Mouse (Mus musculus) megakaryocyte, embryonic 14.5 days (primary cell): ENCODE measurements around the gene Dus4l. TPM values are rescaled to one million over a fixed set of nuclear protein-coding genes. Genes with fewer than 3 reads are reported as not detected.

Experiments
- H3K27me3 ChIP-seq: replicated peaks from 2 replicates; pipeline ENCODE3; 2012; ENCODE audit warnings: inconsistent platforms
- H3K36me3 ChIP-seq: replicated peaks from 2 replicates; pipeline ENCODE3; 2012; ENCODE audit warnings: low read length, inconsistent platforms, mixed read lengths
- H3K4me1 ChIP-seq: 2 replicates; pipeline ENCODE4 v1.6.1; 2012; ENCODE audit warnings: inconsistent platforms
- H3K4me3 ChIP-seq: replicated peaks from 2 replicates; pipeline ENCODE3; 2012; ENCODE audit warnings: moderate library complexity, mild to moderate bottlenecking, inconsistent platforms
- H3K9me3 ChIP-seq: 2 replicates; pipeline ENCODE4 v1.6.1; 2012; ENCODE audit warnings: inconsistent platforms
- FLI1 ChIP-seq: IDR thresholded peaks from 2 replicates; pipeline ENCODE4 v1.6.1; 2012; ENCODE audit warnings: low read length, inconsistent platforms, mixed read lengths
- GATA1 ChIP-seq: IDR thresholded peaks from 3 replicates; pipeline ENCODE4 v1.6.1; 2012; ENCODE audit warnings: mixed read lengths, low read length, inconsistent platforms, borderline replicate concordance
- polyA plus RNA-seq: library from polyadenylated mRNA; stranded (reverse); fragments of >175 nt; gene quantifications from 2 replicates; pipeline ENCODE4 v1.2.3, GENCODE M21; 2012; ENCODE audit warnings: low replicate concordance; ENCODE audit not compliant: insufficient read depth

The Dus4l gene
- polyA plus RNA-seq: 7.9 and 10.6 TPM in 2 replicates

- peak within 1 kb of the TSS; percentile 93 for H3K4me3 ChIP-seq
- H3K27me3 ChIP-seq: no peaks in the 10 kb centered on the region
- TF ChIP-seq FLI1 (no peak), GATA1 (no peak)
- no peaks in the 10 kb centered on the region for H3K9me3 ChIP-seq
- H3K4me1 ChIP-seq: peaks cover 34% of the 10 kb centered on the region
- H3K36me3 ChIP-seq: peaks cover 17% of the 10 kb centered on the region
Observed at GRCm38 (mm10) chr12:31654197-31654964, at the start of gene Dus4l, which contains the start of gene Cog5. Dus4l (minus strand) TSS chr12:31654826. Cog5 (plus strand) TSS chr12:31654869.

DNA sequence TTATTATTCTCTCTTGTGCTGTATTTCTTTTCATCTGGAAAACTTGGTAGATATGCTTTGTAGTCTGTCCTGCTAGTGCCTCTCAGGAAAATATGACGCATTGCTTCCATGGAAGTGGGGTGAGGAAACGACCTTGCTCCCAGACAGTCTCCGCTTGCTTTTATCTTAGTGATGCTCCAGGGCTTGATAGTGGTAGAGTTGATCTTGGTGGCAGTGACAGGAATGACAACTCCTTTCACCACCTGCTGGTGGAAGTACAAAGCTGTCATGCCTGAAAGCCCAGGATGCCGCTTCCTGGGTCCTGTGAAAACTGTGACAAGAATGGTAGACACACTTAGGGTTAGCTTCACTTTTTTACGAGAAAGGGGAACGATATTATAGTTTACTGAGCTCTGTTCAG, 49.3 kb upstream of the Dus4l start:
- Histone ChIP-seq H3K4me1 (peaks cover 7% of the 10 kb centered on the region; the same call in 1 of the 2 replicates), H3K36me3 (peaks cover under 1% of the 10 kb centered on the region), H3K27me3 (no peaks in the 10 kb centered on the region), H3K4me3 (no peak overlapping the region), H3K9me3 (no peaks in the 10 kb centered on the region)
- TF ChIP-seq GATA1 (no peak), FLI1 (no peak)

- Histone ChIP-seq H3K9me3 (peaks cover 6% of the 10 kb centered on the region; the same call in 1 of the 2 replicates), H3K36me3 (peaks cover 12% of the 10 kb centered on the region), H3K27me3 (no peaks in the 10 kb centered on the region), H3K4me3 (no peak overlapping the region), H3K4me1 (peaks cover 7% of the 10 kb centered on the region; the same call in 1 of the 2 replicates)
- TF ChIP-seq GATA1 (no peak), FLI1 (no peak)
Observed at GRCm38 (mm10) chr12:31701411-31701810, 46.8 kb upstream of the Dus4l start.

DNA sequence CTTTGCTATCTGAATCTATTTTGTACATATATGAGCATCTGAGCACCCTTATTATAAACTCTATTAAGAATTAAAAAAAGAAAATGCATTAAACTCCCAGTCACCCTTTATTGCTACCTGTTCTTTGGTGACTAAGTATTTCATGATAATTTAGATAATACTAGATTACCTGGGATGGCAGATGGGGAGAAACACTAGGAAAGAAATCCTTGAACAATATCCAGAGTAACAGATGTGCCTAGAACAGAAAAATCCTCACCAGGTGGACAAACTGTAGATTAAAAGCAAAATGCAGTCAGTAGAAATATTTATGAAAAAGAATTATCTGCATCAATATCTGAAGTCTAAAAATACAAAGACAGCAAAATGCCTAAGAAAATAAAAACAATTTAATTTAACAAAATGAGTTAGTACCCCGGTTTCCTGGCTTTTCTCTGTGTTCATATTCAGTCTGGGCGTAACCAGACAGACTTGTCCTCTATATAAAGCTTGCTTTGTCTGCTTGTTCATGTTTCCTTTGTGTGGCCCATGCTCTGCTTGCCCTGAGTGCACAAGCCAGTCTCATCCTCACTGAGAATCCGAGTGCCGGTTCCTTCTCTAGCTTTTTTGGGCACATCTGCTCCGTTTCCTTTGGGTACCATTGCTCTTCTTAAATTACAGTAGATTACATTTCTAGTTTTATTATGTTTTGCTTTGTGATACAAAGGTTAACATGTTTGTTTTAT, 46.2 kb upstream of the Dus4l start:
- Histone ChIP-seq H3K27me3 (no peaks in the 10 kb centered on the region), H3K4me1 (peaks cover 7% of the 10 kb centered on the region; the same call in 1 of the 2 replicates), H3K9me3 (peaks cover 6% of the 10 kb centered on the region; the same call in 1 of the 2 replicates), H3K36me3 (peaks cover 12% of the 10 kb centered on the region), H3K4me3 (no peak overlapping the region)
- no peak for TF ChIP-seq GATA1
- no peak for TF ChIP-seq FLI1

DNA sequence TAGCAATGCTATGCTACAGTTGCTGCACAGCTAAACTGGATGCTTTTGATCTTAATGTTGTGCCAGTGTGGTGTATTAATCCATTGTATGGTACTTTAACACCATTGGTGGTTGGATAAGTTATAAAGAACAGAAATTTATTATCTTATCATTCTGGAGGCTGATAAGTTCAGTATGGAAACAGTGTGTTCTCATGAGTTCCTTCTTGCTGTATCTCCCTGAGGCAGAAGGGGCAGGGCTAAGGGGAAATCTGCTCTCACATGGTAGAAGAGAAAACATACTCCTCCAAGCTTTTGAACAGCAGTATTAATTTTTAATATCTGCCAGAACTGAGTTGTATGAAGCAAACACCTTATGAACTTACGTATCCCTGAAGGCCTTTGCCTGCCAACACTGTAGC, 38.7 kb upstream of the Dus4l start:
- TF ChIP-seq GATA1: no peak
- TF ChIP-seq FLI1: no peak
- H3K9me3 ChIP-seq: peaks cover 6% of the 10 kb centered on the region; the same call in 1 of the 2 replicates
- no peaks in the 10 kb centered on the region for H3K27me3 ChIP-seq
- peaks cover 8% of the 10 kb centered on the region; the same call in 1 of the 2 replicates for H3K4me1 ChIP-seq
- H3K4me3 ChIP-seq: no peak overlapping the region
- peaks cover 44% of the 10 kb centered on the region for H3K36me3 ChIP-seq

GRCm38 (mm10) chr12:31686679-31687078, 32.1 kb upstream of the Dus4l start:
- no peak overlapping the region for H3K4me3 ChIP-seq
- no peak for TF ChIP-seq GATA1
- TF ChIP-seq FLI1: no peak
- no peaks in the 10 kb centered on the region for H3K4me1 ChIP-seq
- H3K36me3 ChIP-seq: peaks cover 39% of the 10 kb centered on the region
- no peaks in the 10 kb centered on the region for H3K27me3 ChIP-seq
- no peaks in the 10 kb centered on the region for H3K9me3 ChIP-seq

GRCm38 (mm10) chr12:31667187-31667586, 12.6 kb upstream of the Dus4l start:
- Histone ChIP-seq H3K27me3 (no peaks in the 10 kb centered on the region), H3K4me1 (no peaks in the 10 kb centered on the region; the same call in 1 of the 2 replicates), H3K4me3 (no peak overlapping the region), H3K9me3 (no peaks in the 10 kb centered on the region), H3K36me3 (peaks cover 92% of the 10 kb centered on the region)
- TF ChIP-seq GATA1: no peak
- TF ChIP-seq FLI1: no peak

GRCm38 (mm10) chr12:31665999-31666398, 11.4 kb upstream of the Dus4l start:
- no peaks in the 10 kb centered on the region for H3K9me3 ChIP-seq
- no peaks in the 10 kb centered on the region for H3K27me3 ChIP-seq
- H3K4me3 ChIP-seq: no peak overlapping the region
- peaks cover 93% of the 10 kb centered on the region for H3K36me3 ChIP-seq
- no peak for TF ChIP-seq FLI1
- TF ChIP-seq GATA1: no peak
- H3K4me1 ChIP-seq: no peaks in the 10 kb centered on the region; the same call in 1 of the 2 replicates

GRCm38 (mm10) chr12:31656841-31657240, 2.2 kb upstream of the Dus4l start:
- Histone ChIP-seq H3K27me3 (no peaks in the 10 kb centered on the region), H3K4me1 (peaks cover 27% of the 10 kb centered on the region), H3K36me3 (peaks cover 24% of the 10 kb centered on the region), H3K9me3 (no peaks in the 10 kb centered on the region), H3K4me3 (no peak overlapping the region)
- TF ChIP-seq FLI1 (no peak), GATA1 (no peak)
